Mouse (Mus musculus): ENCODE measurements around the gene Tubb4b. TPM values are rescaled to one million over a fixed set of nuclear protein-coding genes. Genes with fewer than 3 reads are reported as not detected.

Tubb4b gene
- polyA plus RNA-seq, 1 experiment: 449 TPM

- DNase-seq (ENCODE audit: low read depth): no peak
- TF ChIP-seq CTCF (IDR thresholded peaks at IDR 0.05; ENCODE audit: borderline replicate concordance, extremely low read depth, insufficient read depth, insufficient read length): no peak
- TF ChIP-seq POLR2A (IDR thresholded peaks at IDR 0.05; ENCODE audit: borderline replicate concordance, extremely low read depth, insufficient read depth, insufficient read length, poor library complexity, severe bottlenecking): no peak
Observed at GRCm38 (mm10) chr2:25221331-25221772, 3.1 kb downstream of the Tubb4b start.

DNA sequence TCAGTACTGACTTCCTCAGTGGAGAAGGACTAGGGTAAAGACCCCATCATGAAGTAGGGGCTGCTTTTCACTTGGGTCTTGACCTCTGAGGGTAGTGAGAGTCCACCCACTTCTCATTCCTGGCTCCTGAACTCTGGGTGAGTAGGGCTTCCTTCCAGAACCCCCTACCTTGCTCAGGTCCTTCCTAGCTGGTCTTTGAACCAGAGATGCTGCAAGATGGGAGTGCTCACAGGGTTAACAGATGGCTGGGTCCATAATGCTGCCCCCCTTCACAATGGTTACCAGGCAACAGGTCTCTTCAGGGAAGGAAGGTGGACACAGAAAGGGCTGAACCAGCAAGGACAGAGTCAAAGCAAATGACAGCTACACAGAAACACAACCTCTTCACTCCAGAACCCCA lies 6.1 kb downstream of the Tubb4b start, which contains the start of gene Fam166a:
Fam166a (plus strand) TSS at position 301 of the 400 bp plus-strand sequence.
- DNase-seq (ENCODE audit: low read depth): no peak
- TF ChIP-seq CTCF (IDR thresholded peaks at IDR 0.05; ENCODE audit: borderline replicate concordance, extremely low read depth, insufficient read depth, insufficient read length): no peak
- no peak for TF ChIP-seq POLR2A (IDR thresholded peaks at IDR 0.05; ENCODE audit: borderline replicate concordance, extremely low read depth, insufficient read depth, insufficient read length, poor library complexity, severe bottlenecking)

DNA sequence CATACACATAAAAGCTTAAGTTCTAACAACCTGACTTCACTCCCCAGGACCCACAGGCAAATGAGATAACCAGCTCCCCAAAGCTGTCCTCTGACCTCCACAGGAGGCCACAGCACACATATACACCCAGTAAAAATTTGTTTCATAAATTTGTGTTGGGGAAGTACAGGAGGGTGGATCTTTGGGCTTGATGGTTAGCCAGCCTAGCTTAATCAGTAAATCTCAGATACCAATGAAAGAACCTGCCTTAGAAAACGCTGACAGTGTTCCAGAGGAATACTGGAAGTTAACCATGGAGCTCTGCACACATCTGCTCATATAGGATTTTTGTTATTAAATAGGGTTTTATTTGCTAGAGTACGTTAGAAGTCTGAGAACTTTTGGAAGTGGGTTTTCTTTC lies 6.8 kb downstream of the Tubb4b start:
- DNase-seq (ENCODE audit: low read depth): no peak
- TF ChIP-seq CTCF (IDR thresholded peaks at IDR 0.05; ENCODE audit: borderline replicate concordance, extremely low read depth, insufficient read depth, insufficient read length): no peak
- no peak for TF ChIP-seq POLR2A (IDR thresholded peaks at IDR 0.05; ENCODE audit: borderline replicate concordance, extremely low read depth, insufficient read depth, insufficient read length, poor library complexity, severe bottlenecking)

GRCm38 (mm10) chr2:25214444-25214843 lies 10.1 kb downstream of the Tubb4b start, which contains the start of gene Stpg3:
TSS of gene Stpg3 (minus strand) at chr2:25214637.
- TF ChIP-seq CTCF (IDR thresholded peaks at IDR 0.05; ENCODE audit: borderline replicate concordance, extremely low read depth, insufficient read depth, insufficient read length) (no peak), POLR2A (IDR thresholded peaks at IDR 0.05; ENCODE audit: borderline replicate concordance, extremely low read depth, insufficient read depth, insufficient read length, poor library complexity, severe bottlenecking) (no peak)
- no peak for DNase-seq (ENCODE audit: low read depth)

DNA sequence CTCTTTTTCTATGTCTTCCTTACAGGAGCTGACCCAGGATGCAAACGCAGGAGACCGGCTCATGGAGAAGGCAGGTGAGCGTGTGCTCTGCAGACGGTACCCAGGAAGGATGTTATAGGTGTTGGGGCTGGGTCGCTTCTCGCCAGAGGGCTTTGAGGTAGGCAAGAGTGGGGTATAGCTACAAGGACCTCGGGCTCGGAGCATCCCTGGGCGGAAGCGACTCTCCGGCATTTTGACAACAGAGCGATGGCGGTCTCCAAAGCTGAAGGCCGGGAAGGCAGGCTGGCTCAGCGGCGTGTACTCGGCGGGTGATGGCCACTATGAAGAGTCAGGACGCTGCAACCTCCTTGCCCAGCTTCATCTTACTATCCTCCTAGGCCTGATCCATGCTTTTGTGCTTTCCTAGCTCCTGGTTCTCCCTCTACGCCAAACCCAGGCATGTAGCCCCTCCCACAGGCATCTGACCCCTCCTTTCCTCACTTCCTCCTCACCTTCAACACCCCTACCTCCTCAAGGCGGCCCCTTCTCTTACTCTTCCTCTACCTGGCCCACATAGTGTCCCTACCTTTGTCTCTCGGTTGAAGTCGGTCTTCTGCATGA lies 11.1 kb downstream of the Tubb4b start:
- no peak for TF ChIP-seq CTCF (IDR thresholded peaks at IDR 0.05; ENCODE audit: borderline replicate concordance, extremely low read depth, insufficient read depth, insufficient read length)
- TF ChIP-seq POLR2A (IDR thresholded peaks at IDR 0.05; ENCODE audit: borderline replicate concordance, extremely low read depth, insufficient read depth, insufficient read length, poor library complexity, severe bottlenecking): no peak
- no peak for DNase-seq (ENCODE audit: low read depth)

GRCm38 (mm10) chr2:25211121-25211670 lies 13.3 kb downstream of the Tubb4b start, which contains the start of gene Nelfb:
TSS of gene Nelfb (minus strand) at chr2:25211489.
- DNase-seq (ENCODE audit: low read depth): peak; percentile 95
- TF ChIP-seq POLR2A (IDR thresholded peaks at IDR 0.05; ENCODE audit: borderline replicate concordance, extremely low read depth, insufficient read depth, insufficient read length, poor library complexity, severe bottlenecking) (0 out of 2 replicates have a peak, but pooled peaks have one; percentile 37), CTCF (IDR thresholded peaks at IDR 0.05; ENCODE audit: borderline replicate concordance, extremely low read depth, insufficient read depth, insufficient read length) (no peak)

DNA sequence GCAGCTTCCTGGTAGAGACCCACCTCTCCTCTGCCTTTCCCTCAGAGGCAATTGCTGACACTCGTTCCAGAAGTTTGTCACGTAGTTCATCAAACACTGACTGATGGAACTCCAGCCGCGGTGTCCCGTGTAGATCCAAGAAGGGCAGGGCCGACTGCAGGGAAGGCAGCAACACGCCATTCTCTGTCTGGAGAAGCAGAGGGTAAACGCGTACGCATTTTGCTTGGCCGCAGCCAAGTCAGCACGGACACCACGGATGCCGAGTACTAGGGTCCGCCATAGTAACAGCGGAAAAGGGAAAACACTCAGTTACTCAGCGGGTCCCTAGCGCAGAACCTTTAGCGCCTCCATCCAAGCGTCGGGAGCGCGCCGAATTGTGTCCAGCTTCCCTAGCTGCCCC lies 13.8 kb downstream of the Tubb4b start:
- TF ChIP-seq POLR2A (IDR thresholded peaks at IDR 0.05; ENCODE audit: borderline replicate concordance, extremely low read depth, insufficient read depth, insufficient read length, poor library complexity, severe bottlenecking) (no peak), CTCF (IDR thresholded peaks at IDR 0.05; ENCODE audit: borderline replicate concordance, extremely low read depth, insufficient read depth, insufficient read length) (no peak)
- no peak for DNase-seq (ENCODE audit: low read depth)

GRCm38 (mm10) chr2:25207593-25207992 lies 16.9 kb downstream of the Tubb4b start:
- no peak for DNase-seq (ENCODE audit: low read depth)
- no peak for TF ChIP-seq CTCF (IDR thresholded peaks at IDR 0.05; ENCODE audit: borderline replicate concordance, extremely low read depth, insufficient read depth, insufficient read length)
- no peak for TF ChIP-seq POLR2A (IDR thresholded peaks at IDR 0.05; ENCODE audit: borderline replicate concordance, extremely low read depth, insufficient read depth, insufficient read length, poor library complexity, severe bottlenecking)

DNA sequence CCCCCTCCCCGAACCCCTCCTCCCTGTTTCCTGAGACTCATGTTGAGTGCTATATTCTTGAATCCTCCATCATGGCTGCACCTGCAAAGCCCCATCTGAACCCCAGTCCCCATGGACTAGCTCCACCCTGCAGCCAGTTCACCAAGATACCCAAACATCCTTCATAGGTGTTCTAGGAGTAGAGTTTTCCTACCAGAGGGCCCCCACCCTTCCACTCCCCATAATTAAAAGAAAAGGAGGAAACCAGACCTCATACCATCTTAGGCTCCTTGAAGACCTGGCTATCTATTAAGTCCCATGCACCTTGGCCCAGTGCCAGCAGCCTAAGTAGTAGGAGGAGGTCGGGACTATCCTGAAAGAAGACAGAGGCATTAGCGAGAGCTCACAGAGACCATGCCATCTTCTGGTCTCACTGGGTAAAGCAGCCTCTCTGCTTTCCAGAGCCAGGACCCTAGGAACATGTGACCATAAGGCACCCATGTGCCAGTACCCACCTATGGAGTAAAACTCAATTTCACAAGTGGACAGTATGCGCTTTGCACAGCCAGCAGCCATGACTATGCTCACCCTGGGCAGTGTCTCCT lies 20.8 kb downstream of the Tubb4b start:
- DNase-seq (ENCODE audit: low read depth): no peak
- TF ChIP-seq CTCF (IDR thresholded peaks at IDR 0.05; ENCODE audit: borderline replicate concordance, extremely low read depth, insufficient read depth, insufficient read length) (peak; percentile 38; the same call in 1 of the 2 replicates), POLR2A (IDR thresholded peaks at IDR 0.05; ENCODE audit: borderline replicate concordance, extremely low read depth, insufficient read depth, insufficient read length, poor library complexity, severe bottlenecking) (no peak)

- no peak for DNase-seq (ENCODE audit: low read depth)
- TF ChIP-seq CTCF (IDR thresholded peaks at IDR 0.05; ENCODE audit: borderline replicate concordance, extremely low read depth, insufficient read depth, insufficient read length) (no peak), POLR2A (IDR thresholded peaks at IDR 0.05; ENCODE audit: borderline replicate concordance, extremely low read depth, insufficient read depth, insufficient read length, poor library complexity, severe bottlenecking) (no peak)
Observed at GRCm38 (mm10) chr2:25200631-25201030, 23.9 kb downstream of the Tubb4b start.

DNA sequence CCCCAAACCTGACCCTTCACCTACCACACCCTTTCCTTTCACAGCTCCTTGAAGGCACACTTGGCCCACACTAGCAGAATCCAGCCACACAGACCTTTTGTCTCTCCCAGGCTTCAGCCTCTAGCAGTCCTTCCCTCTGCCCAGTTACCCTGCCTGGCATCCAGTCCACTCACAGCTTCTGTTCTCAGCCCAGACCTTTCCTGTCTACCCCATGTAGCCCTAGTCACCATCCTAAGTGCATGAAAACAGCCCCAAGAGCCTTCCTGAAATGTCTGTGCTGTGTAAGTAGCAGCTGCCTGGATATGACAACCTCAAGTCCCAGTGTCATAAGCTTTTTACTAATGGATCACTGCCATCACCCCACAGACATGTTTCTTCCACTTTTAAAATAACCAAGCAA lies 26.6 kb downstream of the Tubb4b start:
- TF ChIP-seq CTCF (IDR thresholded peaks at IDR 0.05; ENCODE audit: borderline replicate concordance, extremely low read depth, insufficient read depth, insufficient read length) (no peak), POLR2A (IDR thresholded peaks at IDR 0.05; ENCODE audit: borderline replicate concordance, extremely low read depth, insufficient read depth, insufficient read length, poor library complexity, severe bottlenecking) (no peak)
- no peak for DNase-seq (ENCODE audit: low read depth)
